Mouse (Mus musculus) CH12.LX (cell line): Measurements from ENCODE around the gene Ephb6. TPM values are rescaled to one million over a fixed set of nuclear protein-coding genes. Genes with fewer than 3 reads are reported as not detected.

Experiments used
- DNase-seq: peaks from one replicate; pipeline ENCODE4 v3.0.0-alpha.2; 2013; ENCODE audit errors: extremely low read depth
- H3K27ac ChIP-seq: 2 replicates; pipeline ENCODE4 v1.5.1; 2012; ENCODE audit warnings: low read depth, mild to moderate bottlenecking, control low read depth, moderate library complexity; ENCODE audit not compliant: insufficient read depth
- H3K27me3 ChIP-seq: replicated peaks from 2 replicates; pipeline ENCODE3; 2012; ENCODE audit warnings: inconsistent platforms
- H3K36me3 ChIP-seq, 2 experiments: replicated peaks in 1 of 2; 2 replicates each; pipeline versions ENCODE3 to v1.6.1; 2012; ENCODE audit warnings: inconsistent platforms in 1 of 2, low read length in 1 of 2, mild to moderate bottlenecking in 1 of 2, mixed read lengths in 1 of 2, moderate library complexity in 1 of 2; ENCODE audit not compliant: control insufficient read depth in 1 of 2, insufficient read depth in 1 of 2
- H3K4me1 ChIP-seq, 2 experiments: 2 replicates each; pipeline ENCODE4 v1.6.1; 2012; ENCODE audit warnings: inconsistent platforms in 1 of 2, moderate library complexity in 1 of 2; ENCODE audit not compliant: insufficient read depth in 2 of 2, control insufficient read depth in 1 of 2
- H3K4me2 ChIP-seq: 2 replicates; pipeline ENCODE4 v1.6.1; 2012; ENCODE audit warnings: low read depth, mild to moderate bottlenecking, control low read depth; ENCODE audit not compliant: poor library complexity, insufficient read depth, severe bottlenecking
- H3K4me3 ChIP-seq, 3 experiments: fragments of 150-350 bp in 1 of 3; sonication (generic) in 1 of 3; replicated peaks in 1 of 3; 2 replicates each; pipeline versions ENCODE3 to v1.5.1; 2011 to 2012; ENCODE audit warnings: low read depth in 2 of 3, low read length in 2 of 3, mild to moderate bottlenecking in 2 of 3, moderate library complexity in 2 of 3, control low read depth in 1 of 3, improper control_type of control experiment in 1 of 3, inconsistent platforms in 1 of 3, mixed read lengths in 1 of 3; ENCODE audit not compliant: poor library complexity in 1 of 3
- H3K79me2 ChIP-seq: replicated peaks from 2 replicates; pipeline ENCODE4 v1.6.1; 2012; ENCODE audit warnings: mild to moderate bottlenecking, moderate library complexity; ENCODE audit not compliant: control insufficient read depth, poor library complexity, insufficient read depth, severe bottlenecking; ENCODE audit errors: extremely low read depth
- H3K9ac ChIP-seq: 2 replicates; pipeline ENCODE4 v1.6.1; 2012; ENCODE audit warnings: low read depth, mild to moderate bottlenecking, control low read depth, moderate library complexity; ENCODE audit not compliant: insufficient read depth
- H3K9me3 ChIP-seq: replicated peaks from 2 replicates; pipeline ENCODE3; 2012; ENCODE audit warnings: low read length, inconsistent platforms, mixed read lengths
- BHLHE40 ChIP-seq: IDR thresholded peaks from 2 replicates; pipeline ENCODE4 v1.6.1; 2011; ENCODE audit warnings: mild to moderate bottlenecking, low read depth, low read length, improper control_type of control experiment
- CHD2 ChIP-seq: IDR thresholded peaks from 2 replicates; pipeline ENCODE4 v1.6.1; 2011; ENCODE audit warnings: low read length, improper control_type of control experiment
- CTCF ChIP-seq, 2 experiments: IDR thresholded peaks in 1 of 2; conservative IDR thresholded peaks in 1 of 2; 2 replicates each; pipeline ENCODE4 v1.5.1; 2011 to 2012; ENCODE audit warnings: low read depth in 2 of 2, low read length in 2 of 2, improper control_type of control experiment in 1 of 2, inconsistent platforms in 1 of 2, mild to moderate bottlenecking in 1 of 2, moderate library complexity in 1 of 2
- E2F4 ChIP-seq: IDR thresholded peaks from 2 replicates; pipeline ENCODE4 v1.6.1; 2011; ENCODE audit warnings: low read depth, low read length, improper control_type of control experiment; ENCODE audit not compliant: insufficient replicate concordance
- ELF1 ChIP-seq: IDR thresholded peaks from 2 replicates; pipeline ENCODE4 v1.6.1; 2014; ENCODE audit warnings: low read depth, mild to moderate bottlenecking, inconsistent platforms, low read length, improper control_type of control experiment
- EP300 ChIP-seq: IDR thresholded peaks from 2 replicates; pipeline ENCODE4 v1.6.1; 2011; ENCODE audit warnings: low read length, improper control_type of control experiment
- GABPA ChIP-seq: IDR thresholded peaks from 2 replicates; pipeline ENCODE4 v1.6.1; 2012; ENCODE audit warnings: low read depth, low read length, improper control_type of control experiment, inconsistent platforms; ENCODE audit not compliant: insufficient replicate concordance
- HCFC1 ChIP-seq: IDR thresholded peaks from 2 replicates; pipeline ENCODE4 v1.6.1; 2012; ENCODE audit warnings: low read depth, mild to moderate bottlenecking, inconsistent platforms, low read length, improper control_type of control experiment
- IRF4 ChIP-seq: IDR thresholded peaks from 2 replicates; pipeline ENCODE4 v1.6.1; 2014; ENCODE audit warnings: low read depth, mild to moderate bottlenecking, inconsistent platforms, low read length, improper control_type of control experiment
- JUN ChIP-seq: IDR thresholded peaks from 2 replicates; pipeline ENCODE4 v1.6.1; 2011; ENCODE audit warnings: low read depth, mild to moderate bottlenecking, low read length, improper control_type of control experiment, moderate library complexity; ENCODE audit not compliant: insufficient read depth
- JUND ChIP-seq: conservative IDR thresholded peaks from 2 replicates; pipeline ENCODE4 v1.6.1; 2011; ENCODE audit warnings: low read depth, low read length, improper control_type of control experiment
- MAFK ChIP-seq: IDR thresholded peaks from 2 replicates; pipeline ENCODE4 v1.6.1; 2011; ENCODE audit warnings: low read length, improper control_type of control experiment; ENCODE audit not compliant: insufficient replicate concordance
- MAZ ChIP-seq: IDR thresholded peaks from 2 replicates; pipeline ENCODE4 v1.6.1; 2012; ENCODE audit warnings: low read depth, mild to moderate bottlenecking, inconsistent platforms, low read length, improper control_type of control experiment, moderate library complexity
- MEF2A ChIP-seq: IDR thresholded peaks from 2 replicates; pipeline ENCODE4 v1.6.1; 2014; ENCODE audit warnings: low read depth, mild to moderate bottlenecking, inconsistent platforms, low read length, improper control_type of control experiment, borderline replicate concordance
- MXI1 ChIP-seq: IDR thresholded peaks from 2 replicates; pipeline ENCODE4 v1.6.1; 2011; ENCODE audit warnings: mild to moderate bottlenecking, low read depth, low read length, improper control_type of control experiment
- MYC ChIP-seq: IDR thresholded peaks from 2 replicates; pipeline ENCODE4 v1.6.1; 2011; ENCODE audit warnings: low read depth, mild to moderate bottlenecking, improper control_type of control experiment, low read length
- NELFE ChIP-seq: IDR thresholded peaks from 2 replicates; pipeline ENCODE4 v1.6.1; 2011; ENCODE audit warnings: low read depth, low read length, improper control_type of control experiment
- NRF1 ChIP-seq: IDR thresholded peaks from 2 replicates; pipeline ENCODE4 v1.6.1; 2014; ENCODE audit warnings: low read depth, mild to moderate bottlenecking, inconsistent platforms, low read length, improper control_type of control experiment, moderate library complexity
- PAX5 ChIP-seq: IDR thresholded peaks from 2 replicates; pipeline ENCODE4 v1.6.1; 2012; ENCODE audit warnings: low read length, inconsistent platforms, mixed read lengths
- POLR2A ChIP-seq: IDR thresholded peaks from 2 replicates; pipeline ENCODE4 v1.6.1; 2011; ENCODE audit warnings: low read depth, mild to moderate bottlenecking, improper control_type of control experiment, low read length
- POLR2AphosphoS2 ChIP-seq: IDR thresholded peaks from 2 replicates; pipeline ENCODE4 v1.6.1; 2011; ENCODE audit warnings: low read depth, low read length, improper control_type of control experiment
- SIN3A ChIP-seq: IDR thresholded peaks from 2 replicates; pipeline ENCODE4 v1.6.1; 2012; ENCODE audit warnings: low read length, improper control_type of control experiment, inconsistent platforms
- SMC3 ChIP-seq: IDR thresholded peaks from 2 replicates; pipeline ENCODE4 v1.6.1; 2011; ENCODE audit warnings: low read depth, low read length, improper control_type of control experiment
- TBP ChIP-seq: conservative IDR thresholded peaks from 2 replicates; pipeline ENCODE4 v1.6.1; 2011; ENCODE audit warnings: low read depth, low read length, improper control_type of control experiment
- TCF12 ChIP-seq: IDR thresholded peaks from 2 replicates; pipeline ENCODE4 v1.6.1; 2014; ENCODE audit warnings: low read depth, mild to moderate bottlenecking, inconsistent platforms, low read length, improper control_type of control experiment
- ZKSCAN1 ChIP-seq: IDR thresholded peaks from 2 replicates; pipeline ENCODE4 v1.6.1; 2012; ENCODE audit warnings: low read depth, inconsistent platforms, low read length, improper control_type of control experiment, borderline replicate concordance
- ZMIZ1 ChIP-seq: IDR thresholded peaks from 2 replicates; pipeline ENCODE4 v1.6.1; 2012; ENCODE audit warnings: low read depth, mild to moderate bottlenecking, inconsistent platforms, low read length, improper control_type of control experiment
- ZNF384 ChIP-seq: IDR thresholded peaks from 2 replicates; pipeline ENCODE4 v1.6.1; 2012; ENCODE audit warnings: low read depth, low read length, improper control_type of control experiment, inconsistent platforms
- dilution Hi-C: fragments of 300-500 bp; cut with MboI; formaldehyde crosslinking; loops from 2 replicates; pipeline ENCODE4 v1.14.3; 2020; ENCODE audit warnings: low sequenced_read_pairs; ENCODE audit not compliant: extremely low pct_unique_long_range_greater_than_20kb, extremely low pct_ligation_motif_present
- in situ Hi-C: fragments of 300-500 bp; cut with MboI; formaldehyde crosslinking; loops from 3 replicates; pipeline ENCODE4 v1.14.3; 2019; ENCODE audit warnings: low sequenced_read_pairs, low pct_ligation_motif_present, low pct_unique_long_range_greater_than_20kb, mixed read lengths
- polyA plus RNA-seq: library from polyadenylated mRNA; unstranded; fragments of >175 nt; gene quantifications from 2 replicates; pipeline ENCODE4 v1.2.1, GENCODE M21; 2012; ENCODE audit warnings: low read depth; ENCODE audit not compliant: insufficient read length
- total RNA-seq, 2 experiments: library from RNA; depleted of rRNA; stranded (reverse); fragments of 300-350 nt in 1 of 2; fragments of >200 nt in 1 of 2; gene quantifications; 2 replicates each; pipeline ENCODE4 v1.2.3; 2012 to 2014

Ephb6 gene
- total and polyA plus RNA-seq, 3 experiments, result not detected

- Histone ChIP-seq H3K27ac (no peak overlapping the region), H3K4me3 (no peak overlapping the region), H3K4me2 (no peak overlapping the region), H3K27me3 (no peaks in the 10 kb centered on the region), H3K36me3 (no peaks in the 10 kb centered on the region), H3K4me1 (no peaks in the 10 kb centered on the region), H3K9me3 (no peaks in the 10 kb centered on the region), H3K9ac (no peak overlapping the region), H3K79me2 (no peaks in the 10 kb centered on the region)
- dilution Hi-C loops (no loop called here), in situ Hi-C loops (no loop called here)
- no peak for TF ChIP-seq EP300
- no peak for TF ChIP-seq ZMIZ1
- TF ChIP-seq MEF2A, result no peak
- TF ChIP-seq POLR2A, result no peak
- TF ChIP-seq SMC3, result no peak
- no peak for TF ChIP-seq HCFC1
- TF ChIP-seq JUND, result no peak
- no peak for TF ChIP-seq GABPA
- TF ChIP-seq MAFK, result no peak
- no peak for TF ChIP-seq NRF1
- no peak for TF ChIP-seq MXI1
- no peak for TF ChIP-seq BHLHE40
- TF ChIP-seq MYC, result no peak
- TF ChIP-seq POLR2AphosphoS2, result no peak
- TF ChIP-seq ZNF384, result no peak
- no peak for DNase-seq
Observed at GRCm38 (mm10) chr6:41646672-41647071, 41.4 kb downstream of the Ephb6 start.

DNA sequence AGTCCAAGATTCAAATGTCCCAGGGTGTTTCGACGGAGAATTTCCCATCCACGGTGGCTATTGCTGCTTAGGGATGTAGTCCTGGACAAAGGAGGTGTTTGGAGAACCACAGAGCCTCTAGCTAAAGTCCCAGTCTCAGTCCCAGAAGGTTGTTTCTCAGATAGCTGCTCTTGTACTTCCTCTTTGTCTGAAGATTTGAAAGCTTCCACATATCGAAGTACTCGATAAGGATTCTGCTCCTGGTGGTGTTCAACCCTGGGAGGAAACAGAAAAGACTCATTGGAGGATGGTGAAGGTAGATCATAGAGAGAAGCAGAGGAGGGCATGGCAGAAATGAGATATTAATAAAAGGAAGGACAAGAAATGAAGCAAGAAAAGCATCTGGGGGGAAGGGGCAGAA is 47.9 kb downstream of the Ephb6 start:
- Histone ChIP-seq H3K4me3 (no peak overlapping the region), H3K27me3 (no peaks in the 10 kb centered on the region), H3K27ac (no peak overlapping the region), H3K4me1 (no peaks in the 10 kb centered on the region), H3K9me3 (no peaks in the 10 kb centered on the region), H3K79me2 (no peaks in the 10 kb centered on the region), H3K9ac (no peak overlapping the region), H3K4me2 (no peak overlapping the region), H3K36me3 (no peaks in the 10 kb centered on the region)
- dilution Hi-C loops (no loop called here), in situ Hi-C loops (no loop called here)
- DNase-seq, result no peak
- TF ChIP-seq NELFE (no peak), PAX5 (no peak), MXI1 (no peak), TCF12 (no peak), SMC3 (no peak), E2F4 (no peak), TBP (no peak), ZKSCAN1 (no peak), POLR2A (no peak), CTCF (conservative IDR thresholded peaks at IDR 0.05 in 1 of 2, IDR thresholded peaks at IDR 0.05 in 1 of 2; ENCODE audit: low read depth in 2 of 2, low read length in 2 of 2) (no peak), ELF1 (no peak), IRF4 (no peak), MEF2A (no peak), MAZ (no peak), JUN (no peak), CHD2 (no peak), JUND (no peak), SIN3A (no peak), HCFC1 (no peak)
